Mouse (Mus musculus) CH12.LX (cell line): ENCODE data around the gene Map3k9.

Experiments
- CHD1 ChIP-seq: IDR thresholded peaks from 2 replicates; pipeline ENCODE4 v1.6.1; 2012; ENCODE audit warnings: low read depth, low read length, improper control_type of control experiment, inconsistent platforms
- JUND ChIP-seq: conservative IDR thresholded peaks from 2 replicates; pipeline ENCODE4 v1.6.1; 2011; ENCODE audit warnings: low read depth, low read length, improper control_type of control experiment

GRCm38 (mm10) chr12:81822778-81823480 lies 42.0 kb upstream of the Map3k9 start:
- TF ChIP-seq JUND (no peak), CHD1 (no peak)
